Mouse (Mus musculus) small intestine, adult 2 months (tissue): ENCODE results near the gene Hint3. TPM values are rescaled to one million over a fixed set of nuclear protein-coding genes. Genes with fewer than 3 reads are reported as not detected.

Source experiments
- H3K27ac ChIP-seq: fragments of 200-500 bp; 2 replicates; pipeline ENCODE4 v1.5.1; 2012; ENCODE audit warnings: low read depth, low read length, control low read depth, inconsistent platforms; ENCODE audit not compliant: insufficient read depth
- H3K27me3 ChIP-seq: fragments of 200-500 bp; 2 replicates; pipeline ENCODE4 v1.6.1; 2012; ENCODE audit warnings: mild to moderate bottlenecking, moderate library complexity, low read length, inconsistent platforms; ENCODE audit not compliant: control insufficient read depth, insufficient read depth
- H3K36me3 ChIP-seq: fragments of 200-500 bp; 2 replicates; pipeline ENCODE4 v1.6.1; 2012; ENCODE audit warnings: mild to moderate bottlenecking, low read length, control low read depth, inconsistent platforms; ENCODE audit not compliant: control insufficient read depth, insufficient read depth
- H3K4me1 ChIP-seq: fragments of 200-500 bp; 2 replicates; pipeline ENCODE4 v1.6.1; 2012; ENCODE audit warnings: low read length, inconsistent platforms, mixed read lengths; ENCODE audit not compliant: control insufficient read depth, insufficient read depth, insufficient read length
- H3K4me3 ChIP-seq: fragments of 200-500 bp; 2 replicates; pipeline ENCODE4 v1.5.1; 2012; ENCODE audit warnings: low read depth, mild to moderate bottlenecking, control low read depth, inconsistent platforms, low read length, moderate library complexity
- CTCF ChIP-seq: fragments of 200-500 bp; IDR thresholded peaks from 2 replicates; pipeline ENCODE4 v1.5.1; 2012; ENCODE audit warnings: low read depth, mild to moderate bottlenecking, control low read depth, inconsistent platforms, low read length, moderate library complexity, mixed read lengths; ENCODE audit not compliant: insufficient replicate concordance, insufficient read length; ENCODE audit errors: extremely low read depth
- POLR2A ChIP-seq: fragments of 200-500 bp; IDR thresholded peaks from 2 replicates; pipeline ENCODE4 v1.6.1; 2012; ENCODE audit warnings: low read depth, mild to moderate bottlenecking, control low read depth, inconsistent platforms, low read length, moderate library complexity
- WGBS: fragments of 180-500 bp; shearing (Covaris S2); methylation state at CpG from one replicate; pipeline ENCODE4 v1.1.7; 2018; 5-methylcytosine and 5-hydroxymethylcytosine counted together
- polyA plus RNA-seq: library from polyadenylated mRNA; depleted of rRNA; stranded (reverse); fragments of >200 nt; gene quantifications from 2 replicates; pipeline ENCODE4 v1.2.3, GENCODE M21; 2012

Hint3 gene
- polyA plus RNA-seq, 1 experiment, result 3.5 TPM

DNA sequence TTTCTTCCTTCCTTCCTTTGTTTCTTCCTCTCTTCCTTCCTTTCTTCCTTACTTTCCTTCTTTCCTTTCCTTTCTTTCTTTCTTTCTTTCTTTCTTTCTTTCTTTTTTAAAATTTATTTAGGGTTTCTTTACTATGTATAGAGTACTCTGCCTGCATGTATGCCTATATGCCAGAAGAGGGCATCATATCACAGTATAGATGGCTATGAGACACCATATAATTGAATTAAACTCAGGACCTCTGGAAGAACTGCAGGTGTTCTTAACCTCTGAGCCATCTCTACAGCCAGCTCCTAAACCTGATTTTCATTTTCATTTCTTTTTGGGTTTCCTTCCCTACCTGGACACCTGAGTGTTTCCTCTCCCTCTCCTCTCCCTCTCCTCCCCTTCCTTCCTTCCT, 6.5 kb downstream of the Hint3 start:
- H3K27ac ChIP-seq, result no peak overlapping the region
- no peaks in the 10 kb centered on the region for H3K4me1 ChIP-seq
- TF ChIP-seq POLR2A (no peak), CTCF (no peak)
- H3K4me3 ChIP-seq, result no peak overlapping the region
- H3K27me3 ChIP-seq, result no peaks in the 10 kb centered on the region
- H3K36me3 ChIP-seq, result no peaks in the 10 kb centered on the region

DNA sequence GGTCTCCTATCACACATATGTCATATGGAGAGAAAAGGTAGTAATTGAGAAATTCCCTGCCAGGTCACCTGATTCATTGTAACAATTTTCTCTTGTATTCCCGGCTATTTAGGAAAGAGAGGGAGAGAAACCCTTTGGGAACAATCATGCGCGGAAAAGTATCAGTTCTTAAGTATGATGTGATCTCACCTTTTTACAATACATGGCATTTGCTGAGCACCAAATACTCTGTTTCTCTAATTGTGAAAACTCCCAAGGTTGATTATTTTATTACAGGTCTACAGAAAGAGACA, 10.6 kb downstream of the Hint3 start:
- TF ChIP-seq CTCF (no peak), POLR2A (no peak)
- H3K27me3 ChIP-seq, result no peaks in the 10 kb centered on the region
- no peaks in the 10 kb centered on the region for H3K36me3 ChIP-seq
- H3K4me1 ChIP-seq, result no peaks in the 10 kb centered on the region
- 29% methylated on average over 3 of the region's 3 CpGs for WGBS
- no peak overlapping the region for H3K27ac ChIP-seq
- H3K4me3 ChIP-seq, result no peak overlapping the region

DNA sequence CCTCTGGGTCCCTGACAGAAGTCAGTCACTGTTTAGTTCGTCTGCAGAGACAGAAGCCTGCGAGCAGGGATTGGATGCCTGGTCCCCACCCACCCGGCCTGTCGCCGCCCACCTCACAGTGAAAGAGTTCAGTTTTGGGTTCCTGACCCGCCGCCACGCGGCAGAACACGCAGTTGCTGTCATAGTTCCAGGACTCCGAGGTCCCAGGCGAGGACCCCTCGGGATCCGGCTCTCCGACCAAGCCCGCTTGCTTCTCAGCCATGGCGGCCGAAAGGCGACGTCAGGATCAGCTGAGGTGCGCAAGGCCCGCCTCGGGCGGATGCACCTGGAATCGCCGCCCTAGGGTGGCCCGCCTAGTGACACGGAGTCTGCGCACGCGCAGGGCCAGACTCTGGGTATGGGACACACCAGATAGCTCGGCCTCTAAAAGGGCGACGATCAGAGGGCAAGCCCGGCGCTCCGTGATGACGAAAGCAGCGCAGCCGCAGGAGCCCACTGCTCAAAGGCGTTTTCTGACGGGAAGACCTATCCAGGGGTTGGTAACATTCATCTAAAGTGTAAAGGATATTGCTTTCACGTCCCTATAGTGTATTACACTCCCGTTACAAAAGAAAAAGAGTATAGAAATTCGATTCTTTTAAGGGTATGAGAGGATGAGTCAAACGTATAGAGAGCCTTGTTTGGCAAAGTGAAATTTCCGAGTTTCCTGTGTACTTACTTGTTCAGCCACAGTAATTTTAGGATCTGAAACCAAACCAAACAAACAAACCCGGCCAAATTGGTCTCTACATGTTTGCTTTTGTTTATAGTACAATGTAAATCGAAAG, 11.1 kb downstream of the Hint3 start:
- Histone ChIP-seq H3K27me3 (no peaks in the 10 kb centered on the region), H3K36me3 (peaks cover 4% of the 10 kb centered on the region), H3K4me3 (peak overlapping the region; percentile 89), H3K27ac (peak overlapping the region; percentile 94), H3K4me1 (no peaks in the 10 kb centered on the region)
- peak; percentile 25; the same call in 1 of the 2 replicates for TF ChIP-seq CTCF
- TF ChIP-seq POLR2A, result peak; percentile 71
- WGBS, result under 1% methylated on average over 49 of the region's 49 CpGs

DNA sequence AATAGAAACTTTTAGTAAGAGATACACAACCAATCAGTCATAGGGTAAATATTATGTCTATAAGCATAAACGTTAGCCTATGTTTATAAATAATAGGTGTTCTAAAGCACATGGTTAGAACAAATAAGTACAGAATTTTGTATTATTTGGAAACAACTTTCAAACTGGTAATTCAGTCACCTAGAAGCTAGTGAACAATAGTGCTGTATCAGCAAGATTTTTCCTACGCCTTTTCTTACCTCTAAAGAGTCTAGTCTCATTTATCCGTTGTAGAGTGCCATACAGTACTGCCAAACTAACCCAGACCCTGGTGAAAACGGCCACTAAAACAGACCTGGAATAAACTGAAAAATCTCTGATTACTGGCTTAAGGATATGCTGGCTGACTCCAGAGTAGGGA, 16.4 kb downstream of the Hint3 start:
- WGBS, result 84% methylated on average over 4 of the region's 4 CpGs
- no peaks in the 10 kb centered on the region for H3K27me3 ChIP-seq
- no peak overlapping the region for H3K4me3 ChIP-seq
- no peak for TF ChIP-seq CTCF
- TF ChIP-seq POLR2A, result no peak
- peaks cover 23% of the 10 kb centered on the region for H3K36me3 ChIP-seq
- H3K27ac ChIP-seq, result no peak overlapping the region
- H3K4me1 ChIP-seq, result no peaks in the 10 kb centered on the region

DNA sequence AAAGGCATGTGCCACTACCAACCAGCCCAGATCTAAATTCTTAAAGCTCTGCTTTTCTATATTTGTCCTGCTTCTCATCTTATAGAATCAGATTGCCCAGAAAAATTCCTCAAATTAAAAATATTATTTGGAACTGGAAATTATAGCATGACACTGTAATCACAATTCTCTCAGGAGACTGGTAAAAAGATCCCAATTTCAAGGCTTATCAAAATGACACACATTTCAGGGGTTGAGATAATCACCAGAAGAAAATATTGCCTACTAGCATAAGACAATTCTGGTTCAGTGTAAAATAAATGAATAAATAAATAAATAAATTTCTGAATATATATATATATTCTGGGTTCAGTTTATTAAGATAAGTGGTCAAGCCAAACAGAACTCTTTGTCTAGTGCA, 19.8 kb downstream of the Hint3 start:
- Histone ChIP-seq H3K4me3 (no peak overlapping the region), H3K27ac (no peak overlapping the region), H3K36me3 (peaks cover 28% of the 10 kb centered on the region), H3K27me3 (no peaks in the 10 kb centered on the region), H3K4me1 (no peaks in the 10 kb centered on the region)
- TF ChIP-seq CTCF (no peak), POLR2A (no peak)

DNA sequence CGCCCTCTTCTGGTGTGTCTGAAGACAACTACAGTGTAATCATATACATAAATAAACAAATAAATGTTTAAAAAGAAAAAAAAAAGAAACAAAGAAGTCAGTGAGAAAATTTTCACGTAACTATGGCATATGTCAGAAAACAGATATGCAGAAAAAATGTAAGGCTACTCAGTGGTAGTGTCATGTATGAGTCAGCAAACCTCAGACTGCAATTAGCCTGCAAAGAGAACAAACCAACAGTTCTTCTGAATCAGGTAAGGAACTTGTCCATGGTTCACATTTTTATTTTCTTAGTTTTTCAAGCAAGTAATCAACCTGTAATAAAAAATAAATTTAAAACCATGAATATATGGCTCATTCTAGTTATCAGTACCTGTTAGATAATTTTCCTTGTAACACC, 21.3 kb downstream of the Hint3 start:
- TF ChIP-seq CTCF, result no peak
- TF ChIP-seq POLR2A, result no peak
- no peaks in the 10 kb centered on the region for H3K4me1 ChIP-seq
- no peak overlapping the region for H3K27ac ChIP-seq
- no peak overlapping the region for H3K4me3 ChIP-seq
- 74% methylated on average over 2 of the region's 2 CpGs for WGBS
- H3K27me3 ChIP-seq, result no peaks in the 10 kb centered on the region
- peaks cover 23% of the 10 kb centered on the region for H3K36me3 ChIP-seq

DNA sequence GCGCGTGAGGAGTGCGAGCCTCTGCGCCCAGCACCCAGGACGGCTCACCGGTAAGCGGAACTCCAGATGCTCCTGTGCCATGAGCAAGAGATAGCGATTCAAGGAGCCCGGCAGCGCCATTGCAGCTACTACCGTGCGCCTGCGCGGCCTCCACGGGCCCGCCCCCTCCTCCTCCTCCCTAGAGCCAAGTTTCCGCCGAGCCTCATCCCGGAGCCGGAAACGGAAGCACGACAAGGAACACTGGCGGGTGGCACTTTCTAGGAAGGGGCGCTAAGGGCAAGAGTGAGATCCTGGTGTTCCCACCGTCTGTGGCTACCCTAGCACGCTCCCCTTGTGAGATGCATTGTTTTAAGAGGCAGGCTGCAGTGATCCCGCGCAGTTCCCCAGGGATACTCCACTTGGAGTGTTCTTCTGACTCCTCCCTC, 28.9 kb downstream of the Hint3 start, which contains the start of gene Trmt11:
Gene Trmt11 (minus strand): TSS at position 208 of the 425 bp plus-strand sequence.
- WGBS, result 1% methylated on average over 28 of the region's 28 CpGs
- Histone ChIP-seq H3K4me3 (peak within 1 kb of the TSS; percentile 75), H3K27me3 (no peaks in the 10 kb centered on the region), H3K4me1 (peaks cover 4% of the 10 kb centered on the region; the same call in 1 of the 2 replicates), H3K27ac (peak within 1 kb of the TSS; percentile 73), H3K36me3 (peaks cover 10% of the 10 kb centered on the region)
- TF ChIP-seq CTCF (no peak), POLR2A (peak; percentile 90)
